Mouse (Mus musculus) brain, adult 2 months (tissue): ENCODE results near the gene Trim8.

Experiments used
- DNase-seq: peaks from one replicate; pipeline ENCODE4 v3.0.0; 2011; ENCODE audit warnings: low read depth, low spot score

Trim8 gene

DNA sequence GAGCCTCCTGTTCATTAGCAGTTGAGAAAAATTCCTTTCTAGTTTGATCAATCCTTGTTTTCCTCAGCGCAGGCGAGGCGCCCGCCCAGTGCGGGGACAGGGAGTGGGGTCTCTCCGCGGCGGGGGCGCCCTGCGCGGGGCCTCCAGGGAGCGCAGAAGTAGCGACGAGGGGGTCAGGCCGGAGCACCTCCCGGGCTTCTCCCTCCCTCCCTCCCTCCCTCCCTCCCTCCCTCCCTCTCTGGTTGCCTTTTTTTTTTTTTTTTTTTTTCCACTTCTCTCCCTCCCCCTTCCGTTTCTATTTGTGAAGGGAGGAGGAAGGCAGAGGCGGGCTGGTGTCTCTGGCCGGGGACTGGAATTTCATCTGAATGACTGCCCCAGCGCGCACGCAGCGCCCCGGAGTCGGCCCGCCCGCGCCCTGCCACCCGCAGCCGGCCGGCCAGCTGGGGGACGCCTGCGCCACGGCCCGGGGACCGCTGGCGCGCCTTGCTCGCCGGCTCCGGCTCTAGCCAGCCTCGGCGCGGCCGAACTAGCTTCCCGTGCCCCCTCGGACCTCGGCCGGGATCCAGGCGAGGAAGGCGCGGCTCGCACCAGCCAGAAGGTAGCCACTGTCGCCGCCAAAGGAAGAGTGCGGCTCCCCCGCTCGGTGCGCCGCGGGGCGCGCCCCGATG, at the start of gene Trim8:
Gene Trim8 (plus strand): TSS at position 302 of the 668 bp plus-strand sequence.
- DNase-seq: peak; percentile 94

DNA sequence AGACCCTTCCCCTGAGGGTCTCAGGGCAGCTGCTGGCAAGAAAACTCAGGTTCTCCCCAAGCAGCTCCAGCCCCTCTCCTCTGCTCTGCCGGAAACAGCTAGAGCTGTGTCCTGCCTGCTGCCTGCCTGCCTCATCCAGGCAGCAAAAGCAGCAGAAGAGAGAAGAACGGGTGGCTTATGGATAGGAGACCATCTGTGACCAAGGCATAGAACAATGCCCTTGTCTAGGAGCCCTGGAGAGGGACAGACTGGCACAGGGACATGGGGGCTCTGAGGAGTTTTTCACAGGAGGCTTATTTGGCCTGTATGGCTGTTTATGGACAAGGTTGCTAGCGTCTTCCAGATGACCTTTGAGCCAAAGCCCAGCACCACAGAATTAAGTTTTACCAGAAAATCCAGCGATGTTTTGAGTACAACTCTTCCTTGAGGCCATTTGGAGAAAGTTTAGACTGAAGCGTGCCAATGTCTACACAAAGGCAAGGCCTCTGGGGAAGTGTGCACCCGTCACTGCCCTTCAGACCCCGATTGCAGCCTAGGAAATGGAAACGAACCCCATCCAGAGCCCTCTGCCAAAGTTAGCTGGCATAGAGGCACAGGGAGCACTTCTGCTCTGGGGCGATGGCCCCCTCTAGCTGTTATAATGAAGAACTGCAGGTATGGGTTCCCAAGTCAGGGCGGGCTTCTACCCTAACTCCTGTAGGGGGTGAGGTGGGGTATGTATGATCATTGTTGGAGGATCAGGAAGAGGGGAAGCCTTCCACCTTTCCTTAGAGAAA, 49.3 kb upstream of the Trim8 start:
- peak; percentile 78 for DNase-seq

DNA sequence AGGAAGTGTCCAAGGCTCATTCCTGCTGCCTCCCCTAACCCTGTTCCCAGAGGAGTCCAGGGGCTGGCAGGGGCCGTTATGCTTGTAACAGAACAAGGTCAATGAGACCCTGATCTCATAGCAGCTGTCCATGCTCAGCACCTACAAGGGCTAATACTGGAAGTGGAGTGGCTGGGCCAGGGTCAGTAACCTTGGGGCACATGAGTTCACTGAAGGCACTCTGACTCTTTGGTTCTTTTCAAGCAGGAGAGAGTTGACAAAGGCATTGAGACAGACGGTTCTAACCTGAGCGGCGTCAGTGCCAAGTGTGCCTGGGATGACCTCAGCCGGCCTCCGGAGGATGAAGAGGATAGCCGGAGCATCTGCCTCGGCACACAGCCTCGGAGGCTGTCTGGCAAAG, 48.6 kb upstream of the Trim8 start:
- no peak for DNase-seq

DNA sequence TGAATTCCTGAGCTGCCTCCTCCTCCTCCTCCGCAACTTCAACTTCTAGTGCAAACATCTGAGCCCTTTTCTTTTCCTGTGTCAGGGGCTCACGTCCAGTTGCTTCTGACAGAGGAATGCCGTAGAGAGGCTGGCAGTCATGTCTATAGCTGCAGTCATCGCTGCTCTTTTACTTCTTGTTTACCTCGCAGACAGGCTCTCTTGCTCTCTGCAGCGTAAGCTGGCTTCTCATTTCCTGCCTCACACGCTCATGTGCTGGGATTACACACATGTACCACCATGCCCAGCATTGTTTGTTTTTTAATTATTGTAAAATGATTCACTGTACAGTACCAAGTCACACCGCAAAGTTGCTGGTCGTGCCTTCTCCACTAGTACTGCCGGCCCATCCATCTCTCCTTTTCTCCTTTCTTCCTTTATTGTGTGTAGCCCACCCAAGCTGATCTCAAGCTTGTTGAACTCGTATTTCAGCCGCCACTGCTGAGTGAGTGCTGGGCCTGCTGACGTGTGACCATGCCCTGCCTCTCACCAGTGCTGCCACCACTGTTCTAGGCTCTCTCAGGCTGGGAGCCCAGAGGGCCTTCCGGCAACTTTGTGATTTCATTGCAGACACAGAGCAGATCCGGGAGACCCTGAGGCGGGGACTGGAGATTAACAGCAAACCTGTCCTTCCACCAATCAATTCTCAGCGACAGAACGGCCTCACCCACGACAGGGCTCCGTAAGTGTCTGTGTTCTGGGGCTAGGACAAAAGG, 47.2 kb upstream of the Trim8 start:
- no peak for DNase-seq

DNA sequence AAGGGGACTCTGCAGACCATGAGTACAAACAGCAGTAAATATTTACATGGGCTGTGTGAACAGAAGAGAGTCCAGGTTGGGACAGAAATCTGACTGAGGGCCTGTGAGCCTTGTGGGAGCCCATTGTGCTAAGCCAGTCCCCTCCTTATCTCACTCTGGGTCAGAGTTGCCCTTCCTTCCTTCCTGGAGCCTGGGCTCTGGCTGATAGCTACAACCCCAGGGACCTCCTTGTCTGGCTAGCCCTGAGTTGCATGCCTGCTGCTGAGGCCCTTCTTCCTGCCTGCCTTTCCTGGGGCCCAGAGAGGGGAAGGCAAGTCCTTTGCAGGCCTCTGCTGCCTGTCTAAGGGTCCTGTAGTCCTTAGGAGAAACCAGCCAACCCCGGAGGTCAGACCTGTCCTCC, 46.5 kb upstream of the Trim8 start:
- no peak for DNase-seq

DNA sequence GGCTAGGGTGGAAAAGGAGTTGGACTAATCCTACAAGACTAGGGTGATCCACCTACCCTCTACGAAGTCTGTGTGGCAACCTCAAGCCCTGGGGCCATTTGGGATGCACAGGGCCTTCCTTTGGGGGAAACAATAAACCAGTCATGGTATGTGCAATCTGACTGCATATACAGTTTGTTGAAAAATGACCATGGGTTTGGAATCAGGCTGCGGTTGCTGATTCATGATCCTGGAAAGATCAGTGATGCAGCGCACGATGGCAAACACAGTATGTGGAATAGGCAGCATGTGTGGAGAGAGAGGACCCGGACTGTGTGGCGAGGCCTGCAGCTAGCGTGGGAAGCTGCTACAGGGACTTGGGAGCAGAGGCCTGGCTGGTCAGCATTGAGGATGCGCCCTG, 45.9 kb upstream of the Trim8 start:
- no peak for DNase-seq

DNA sequence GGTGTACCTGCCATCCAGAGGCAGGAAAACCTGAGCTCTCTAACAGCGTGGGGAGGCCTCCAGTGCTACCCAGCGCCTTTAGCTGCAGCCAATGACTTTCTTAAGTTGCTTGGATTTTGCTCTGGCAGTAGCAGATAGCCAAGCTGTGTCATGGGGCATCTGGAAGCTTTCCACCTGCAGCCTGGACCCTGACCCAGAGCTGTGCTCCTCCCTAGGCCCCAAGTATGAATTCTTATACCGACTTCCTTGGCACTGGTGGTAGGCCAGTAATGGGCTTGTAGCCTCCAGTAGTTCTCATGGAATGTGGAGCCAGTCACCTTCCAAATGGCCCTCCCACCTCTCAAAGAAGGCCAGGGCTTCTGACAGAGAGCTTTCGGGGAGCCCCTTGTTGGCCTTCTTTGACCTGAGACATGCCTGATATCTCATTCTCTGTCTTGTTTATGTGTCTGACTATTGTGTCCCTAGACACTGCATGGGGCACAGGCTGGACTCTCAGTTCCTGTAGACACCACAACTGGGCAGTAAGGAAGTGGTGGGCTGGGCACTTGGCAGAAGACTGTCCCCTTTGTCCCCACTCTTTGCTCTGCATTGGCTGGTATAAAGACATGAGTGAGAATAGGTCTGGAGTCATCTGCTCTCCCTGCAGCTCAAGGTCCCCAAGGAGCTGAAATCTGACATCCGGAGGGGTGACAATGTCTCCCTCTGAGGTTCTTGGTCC, 45.3 kb upstream of the Trim8 start:
- DNase-seq: peak; percentile 37

DNA sequence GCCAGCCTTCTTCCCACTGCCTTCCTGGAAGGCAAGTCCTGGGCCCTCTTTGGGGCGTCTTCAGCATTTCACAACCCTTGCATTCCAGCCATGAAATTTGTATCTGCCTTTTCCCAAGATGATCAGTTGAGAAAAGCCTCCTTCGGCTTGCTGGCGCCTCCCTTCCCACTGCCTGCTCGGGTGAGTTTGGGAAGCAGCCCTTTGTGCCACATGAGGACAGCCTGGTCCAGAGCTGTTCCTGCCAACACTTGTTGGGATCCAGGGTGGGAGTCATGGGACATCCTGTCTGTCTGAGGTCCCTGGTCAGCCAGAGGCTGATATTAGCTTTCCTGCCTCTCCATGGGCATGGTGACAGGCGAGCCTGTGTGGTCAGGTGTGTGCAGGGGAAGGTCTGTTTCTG, 43.7 kb upstream of the Trim8 start:
- DNase-seq: no peak

DNA sequence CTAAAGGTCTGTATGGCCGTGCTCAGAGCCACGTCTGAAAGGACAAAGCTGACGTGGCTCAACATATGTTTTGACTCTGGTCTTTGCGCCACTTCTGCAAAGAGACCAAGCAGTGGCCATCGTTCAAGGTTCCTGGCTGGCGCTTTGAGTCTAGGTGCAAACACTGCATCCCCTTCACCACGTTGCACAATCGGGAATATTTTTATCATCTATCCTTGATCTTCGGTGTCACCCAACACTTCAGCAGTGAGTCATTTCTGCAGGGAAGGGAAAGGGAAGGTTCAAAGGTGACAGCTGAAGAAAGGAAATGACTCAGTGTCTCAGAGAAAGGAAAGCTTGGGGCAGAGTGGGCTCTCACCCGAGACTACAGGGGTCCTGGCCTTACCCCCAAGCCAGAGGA, 42.2 kb upstream of the Trim8 start:
- no peak for DNase-seq

DNA sequence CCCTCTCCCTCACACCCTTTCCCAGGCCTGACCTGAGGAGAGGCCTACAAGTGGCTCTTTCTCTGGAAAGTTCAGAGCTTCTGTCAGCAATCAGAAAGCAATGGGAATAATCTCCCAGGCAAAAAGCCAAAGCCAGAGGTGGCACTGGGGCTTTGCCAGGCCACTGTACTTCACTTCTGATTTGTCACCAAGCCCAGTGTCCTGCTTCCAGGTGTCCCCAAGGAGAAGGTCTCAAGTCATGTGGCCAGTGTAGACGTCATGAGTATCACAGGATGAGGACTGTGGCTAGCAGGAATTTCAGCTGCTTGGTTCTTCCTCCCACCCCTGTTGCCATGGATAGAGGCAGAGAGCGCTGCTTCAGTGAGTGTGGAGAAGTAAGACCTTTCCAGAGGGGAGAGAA, 41.6 kb upstream of the Trim8 start:
- no peak for DNase-seq

DNA sequence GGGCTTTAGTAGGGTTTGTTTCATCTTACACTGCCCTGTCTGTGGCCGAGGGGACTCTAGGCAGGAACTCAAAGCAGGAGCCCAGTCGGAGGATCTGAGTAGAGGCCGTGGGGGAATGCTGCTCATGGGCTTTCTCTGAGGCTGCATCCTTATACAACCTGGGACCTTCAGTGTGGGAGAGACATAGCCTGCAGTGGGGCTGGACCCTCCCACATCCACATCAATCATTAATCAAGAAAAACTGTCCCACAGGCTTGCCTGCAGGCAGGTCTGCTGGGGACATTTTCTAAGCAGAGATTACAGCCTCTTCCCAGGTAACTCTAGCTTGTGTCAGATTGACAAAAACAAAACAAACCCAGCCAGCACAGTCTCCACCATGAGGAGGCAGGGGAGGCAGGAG, 38.9 kb upstream of the Trim8 start:
- no peak for DNase-seq

DNA sequence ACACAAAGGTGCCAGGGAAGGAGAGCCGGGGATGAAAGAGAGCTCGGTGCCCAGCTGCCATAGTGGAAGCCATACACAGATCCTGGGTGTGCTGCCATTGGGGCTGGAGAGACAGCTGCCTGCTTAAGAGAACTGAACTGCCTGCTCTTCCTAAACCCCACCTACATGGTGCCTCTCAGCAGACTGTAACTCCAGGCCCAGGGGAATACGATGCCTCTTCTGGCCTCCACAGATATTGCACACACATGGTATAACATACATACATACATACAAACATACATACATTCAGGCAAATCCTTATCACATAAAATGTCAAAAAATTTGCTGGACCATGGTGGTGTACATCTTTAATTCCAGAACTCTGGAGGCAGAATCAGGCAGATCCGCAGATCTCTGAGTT, 38.1 kb upstream of the Trim8 start:
- DNase-seq: no peak

DNA sequence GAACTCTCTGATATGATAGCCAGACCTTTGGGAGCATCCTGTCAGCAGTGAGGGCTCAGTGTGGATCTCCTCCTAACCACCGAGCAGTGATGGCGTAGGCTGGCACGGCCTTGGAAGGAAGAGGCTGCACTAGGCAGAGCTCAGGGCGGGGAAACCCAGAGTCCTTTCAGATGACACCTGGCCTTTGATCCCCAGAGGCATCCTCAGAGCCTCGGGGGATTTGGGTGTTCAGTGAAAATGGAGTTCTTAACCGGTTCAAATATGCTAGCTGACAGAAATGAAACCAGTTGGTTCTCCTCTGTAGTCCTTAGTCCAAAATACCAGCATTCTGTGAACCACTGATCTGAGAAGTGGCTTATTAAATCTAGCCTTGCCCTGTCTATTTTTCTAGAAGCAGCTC, 35.3 kb upstream of the Trim8 start:
- no peak for DNase-seq

DNA sequence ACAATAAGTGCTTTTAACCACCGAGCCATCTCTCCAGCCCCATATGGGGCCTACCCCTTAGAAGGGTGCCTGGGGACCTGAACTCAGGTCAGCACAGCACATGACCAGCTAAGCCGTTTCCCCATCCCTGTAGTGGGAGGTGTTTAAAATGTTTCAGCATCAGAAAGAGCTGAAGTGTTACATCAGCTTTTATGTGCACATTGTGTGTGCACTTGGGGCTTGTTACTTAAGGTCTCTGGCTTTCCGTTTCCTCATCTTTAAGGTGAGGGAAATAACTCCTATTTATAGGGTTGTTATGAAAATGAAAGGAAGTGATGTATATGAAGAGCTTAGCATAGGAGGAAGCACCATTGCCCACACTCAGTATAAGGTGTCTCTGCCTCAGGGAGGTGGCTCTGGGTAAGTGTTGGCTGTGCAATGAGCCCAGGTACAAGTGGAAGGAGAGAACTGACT, 34.4 kb upstream of the Trim8 start:
- DNase-seq: no peak

DNA sequence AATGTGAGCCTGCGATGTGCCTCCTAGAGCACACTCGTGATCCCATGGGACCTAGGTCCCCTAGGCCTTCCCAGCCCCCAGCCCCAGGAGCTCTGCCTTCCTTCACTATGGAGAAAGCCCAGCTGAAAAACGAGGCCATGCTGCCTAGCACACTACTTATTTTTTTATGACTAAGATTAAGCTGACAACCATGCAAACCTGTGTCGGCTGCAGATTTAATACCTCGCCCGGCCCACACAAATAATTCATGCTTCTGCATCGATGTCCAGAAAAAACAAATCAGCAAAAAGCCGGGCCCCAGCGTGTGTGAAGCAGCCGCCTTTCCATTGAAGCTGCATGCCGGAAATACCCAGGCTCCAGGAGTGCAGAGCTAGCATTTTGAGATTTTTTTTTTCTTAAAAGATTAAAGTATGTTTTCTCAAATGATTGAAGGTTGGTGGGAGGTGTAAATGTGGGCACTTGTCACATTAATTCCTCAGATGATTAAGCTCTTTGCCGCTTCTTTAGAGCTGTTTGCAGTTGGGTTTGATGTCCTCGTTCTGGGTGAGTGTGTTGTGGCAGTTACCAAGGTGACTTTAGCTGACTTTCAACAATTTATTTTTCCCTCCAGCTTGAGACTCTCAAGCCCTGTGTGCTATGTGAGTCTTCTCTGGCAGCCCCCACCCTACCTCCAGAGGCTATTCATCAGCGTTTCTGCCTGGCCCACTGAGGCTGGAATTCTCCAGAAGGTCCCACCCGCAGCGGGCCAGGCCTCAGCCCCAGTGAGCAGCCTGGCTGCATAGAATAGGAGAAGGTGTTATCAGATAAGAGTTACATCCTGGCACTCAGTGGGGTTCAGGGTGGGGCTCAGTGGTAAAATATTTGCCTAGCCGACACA, 30.9 kb upstream of the Trim8 start:
- peak; percentile 57 for DNase-seq

DNA sequence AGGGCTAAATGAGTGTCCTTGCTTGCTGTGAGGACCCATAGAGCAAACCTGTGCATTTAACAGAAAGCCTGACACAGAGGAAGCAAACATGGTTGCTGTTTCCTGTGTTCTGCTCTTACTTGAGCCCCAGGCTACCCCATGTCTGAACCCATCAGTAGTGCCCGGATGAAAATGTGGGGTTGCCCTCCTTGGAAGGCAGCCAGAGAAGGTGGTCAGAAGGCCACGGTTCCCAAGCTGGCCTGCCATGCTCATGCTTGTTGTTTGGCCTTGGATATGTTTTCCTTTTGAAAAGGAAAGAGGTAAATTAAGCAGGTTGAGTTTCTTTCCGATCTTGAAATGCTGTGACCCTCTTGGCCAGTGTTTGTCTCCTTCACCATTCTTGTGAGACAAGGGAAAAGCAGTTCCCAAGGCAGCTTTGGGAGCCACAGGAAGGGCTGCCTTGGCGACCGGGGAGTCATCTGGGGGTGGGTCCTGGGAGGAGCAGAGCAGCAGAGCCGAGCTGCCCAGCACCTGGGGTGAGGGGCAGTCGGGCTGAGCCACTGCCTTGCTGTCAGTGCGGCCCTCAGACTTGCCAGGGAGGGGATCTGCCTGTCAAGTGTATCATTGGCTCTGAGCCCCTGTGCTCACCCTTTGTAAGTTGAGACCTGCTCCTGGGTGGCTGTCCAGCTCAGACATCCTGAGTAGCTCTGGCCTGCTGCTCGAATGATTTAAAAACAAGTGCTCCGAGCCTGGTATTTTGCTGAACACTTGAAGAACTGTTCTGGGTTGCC, 30.0 kb upstream of the Trim8 start:
- no peak for DNase-seq

DNA sequence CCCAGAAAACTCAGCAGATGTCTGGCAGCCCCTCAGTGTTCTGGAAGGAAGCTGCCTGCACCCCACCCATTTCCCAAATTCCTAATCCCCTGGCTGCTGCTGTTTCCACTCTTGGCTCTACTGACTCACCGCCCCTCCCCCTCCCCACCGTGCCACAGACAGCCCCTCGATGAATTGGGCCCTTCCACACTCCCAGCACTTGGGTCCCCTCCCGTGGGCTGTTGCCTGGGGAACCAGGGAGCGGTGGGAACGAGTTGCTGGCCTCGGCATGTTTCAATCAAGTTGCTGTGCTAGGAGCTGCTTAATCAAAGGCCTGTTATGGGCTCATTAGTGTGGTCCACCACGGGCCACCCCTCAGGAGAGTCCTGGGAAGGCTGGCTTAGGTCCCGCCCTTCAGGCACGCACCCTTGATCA, 24.1 kb upstream of the Trim8 start:
- DNase-seq: no peak

DNA sequence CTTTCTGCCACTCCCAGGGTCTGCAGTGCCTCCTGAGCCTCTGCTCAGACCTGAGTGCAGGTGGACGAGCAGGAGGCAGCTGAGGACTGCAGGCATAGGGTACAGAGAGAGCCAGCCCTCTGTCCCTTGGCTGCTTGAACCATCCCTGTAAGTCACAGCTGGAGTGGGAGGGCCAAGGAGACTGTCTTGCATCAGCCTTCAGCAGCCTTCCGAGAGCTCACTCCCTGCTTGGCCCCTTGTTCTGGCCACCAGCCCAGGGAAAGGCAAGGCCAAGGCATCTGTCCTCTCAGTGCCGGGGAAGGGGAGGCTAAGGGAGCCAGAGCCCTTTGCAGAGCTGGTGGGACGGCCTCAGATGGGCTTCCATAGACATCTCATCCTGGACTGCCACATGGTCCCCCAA, 23.3 kb upstream of the Trim8 start:
- no peak for DNase-seq

DNA sequence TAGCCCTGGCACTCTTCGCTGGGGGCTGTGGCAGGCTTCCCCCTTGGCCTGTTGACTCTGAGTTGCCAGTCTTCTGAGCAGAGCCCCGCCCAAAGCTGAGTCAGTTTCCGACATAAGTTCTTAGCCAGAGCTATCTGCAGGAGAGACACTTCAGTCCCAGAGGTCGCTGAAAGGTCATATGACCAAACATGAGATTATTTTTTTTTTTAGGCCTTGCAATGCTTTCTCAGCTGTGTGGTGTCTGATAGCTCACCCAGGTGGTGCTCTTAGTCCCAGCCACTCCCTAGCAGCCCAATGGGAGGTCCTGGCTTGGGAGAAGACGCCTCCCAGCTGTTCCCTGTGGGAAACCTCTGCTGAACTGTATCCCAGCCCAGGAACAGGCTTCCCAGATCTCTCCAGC, 22.7 kb upstream of the Trim8 start:
- DNase-seq: no peak
